Mouse (Mus musculus) erythroid progenitor cell, adult 5-6 weeks (primary cell): ENCODE results near the gene Gm37240. TPM values are rescaled to one million over a fixed set of nuclear protein-coding genes. Genes with fewer than 3 reads are reported as not detected.

Experiments
- total RNA-seq, 2 experiments: library from RNA; stranded (forward) in 1 of 2; stranded (reverse) in 1 of 2; fragments of 150-400 nt in 1 of 2; fragments of 186-747, 209-891 nt in 1 of 2; gene quantifications; 2 replicates each; pipeline versions ENCODE4 v1.2.3 to v1.2.4; 2015 to 2017; ENCODE audit warnings: low replicate concordance in 2 of 2

The Gm37240 gene
- total RNA-seq, 2 experiments from 2014 or later = not detected

Other genes starting within 250 kb of the Gm37240 start
- gene Fam160a1, start 70.2 kb downstream of the Gm37240 start, total RNA-seq (2015; ENCODE audit: low replicate concordance) = 1.3 TPM in 1 of 2 replicates, not detected in the other
- gene Fam160a1, start 70.2 kb downstream of the Gm37240 start, total RNA-seq (2017; ENCODE audit: low replicate concordance) = 0.53 TPM in 1 of 2 replicates, not detected in the other
- gene Glt28d2, start within 50 bp of the Gm37240 start, total RNA-seq (2015; ENCODE audit: low replicate concordance) = not detected in 2 replicates
- not detected in 2 replicates for gene Glt28d2, start within 50 bp of the Gm37240 start, total RNA-seq (2017; ENCODE audit: low replicate concordance)
- 2.2 and 2.5 TPM in 2 replicates for gene Sh3d19, start 83.6 kb upstream of the Gm37240 start, total RNA-seq (2015; ENCODE audit: low replicate concordance)
- 3.5 and 7.3 TPM in 2 replicates for gene Sh3d19, start 83.6 kb upstream of the Gm37240 start, total RNA-seq (2017; ENCODE audit: low replicate concordance)
- gene Prss48, start 115.0 kb upstream of the Gm37240 start, total RNA-seq (2015; ENCODE audit: low replicate concordance) = not detected in 2 replicates
- gene Prss48, start 115.0 kb upstream of the Gm37240 start, total RNA-seq (2017; ENCODE audit: low replicate concordance) = not detected in 2 replicates